Mouse (Mus musculus): ENCODE measurements around the gene Yipf3.

Yipf3 gene

GRCm38 (mm10) chr17:46282483-46283123, 34.7 kb downstream of the Yipf3 start, which contains the start of gene Tjap1:
Gene Tjap1 (minus strand): TSS chr17:46283026.
- DNase-seq (ENCODE audit: extremely low read depth, insufficient read length, low spot score) = peak; percentile 93

- DNase-seq (ENCODE audit: extremely low read depth, insufficient read length, low spot score) = no peak
These were observed 35.3 kb downstream of the Yipf3 start for GRCm38 (mm10) chr17:46283140-46283539.

GRCm38 (mm10) chr17:46283911-46284310, 36.0 kb downstream of the Yipf3 start:
- no peak for DNase-seq (ENCODE audit: extremely low read depth, insufficient read length, low spot score)

GRCm38 (mm10) chr17:46284653-46285052, 36.8 kb downstream of the Yipf3 start:
- DNase-seq (ENCODE audit: extremely low read depth, insufficient read length, low spot score) = no peak

GRCm38 (mm10) chr17:46285407-46285806, 37.5 kb downstream of the Yipf3 start:
- no peak for DNase-seq (ENCODE audit: extremely low read depth, insufficient read length, low spot score)

- no peak for DNase-seq (ENCODE audit: extremely low read depth, insufficient read length, low spot score)
These were observed 39.8 kb downstream of the Yipf3 start for GRCm38 (mm10) chr17:46287678-46288095.

GRCm38 (mm10) chr17:46296601-46297000, 48.7 kb downstream of the Yipf3 start:
- no peak for DNase-seq (ENCODE audit: extremely low read depth, insufficient read length, low spot score)

GRCm38 (mm10) chr17:46297028-46297363, 49.1 kb downstream of the Yipf3 start:
- no peak for DNase-seq (ENCODE audit: extremely low read depth, insufficient read length, low spot score)

GRCm38 (mm10) chr17:46297364-46298219, 49.7 kb downstream of the Yipf3 start, which contains the start of gene Dlk2:
Gene Dlk2 (plus strand): TSS chr17:46297421.
- DNase-seq (ENCODE audit: extremely low read depth, insufficient read length, low spot score) = no peak

- peak; percentile 90 for DNase-seq (ENCODE audit: extremely low read depth, insufficient read length, low spot score)
These were observed 50.5 kb downstream of the Yipf3 start for GRCm38 (mm10) chr17:46298220-46298913.

- no peak for DNase-seq (ENCODE audit: extremely low read depth, insufficient read length, low spot score)
These were observed 54.0 kb downstream of the Yipf3 start for GRCm38 (mm10) chr17:46301892-46302291.
